8 mouse cellular contexts compared by ENCODE assay signal in the genomic region with DNA sequence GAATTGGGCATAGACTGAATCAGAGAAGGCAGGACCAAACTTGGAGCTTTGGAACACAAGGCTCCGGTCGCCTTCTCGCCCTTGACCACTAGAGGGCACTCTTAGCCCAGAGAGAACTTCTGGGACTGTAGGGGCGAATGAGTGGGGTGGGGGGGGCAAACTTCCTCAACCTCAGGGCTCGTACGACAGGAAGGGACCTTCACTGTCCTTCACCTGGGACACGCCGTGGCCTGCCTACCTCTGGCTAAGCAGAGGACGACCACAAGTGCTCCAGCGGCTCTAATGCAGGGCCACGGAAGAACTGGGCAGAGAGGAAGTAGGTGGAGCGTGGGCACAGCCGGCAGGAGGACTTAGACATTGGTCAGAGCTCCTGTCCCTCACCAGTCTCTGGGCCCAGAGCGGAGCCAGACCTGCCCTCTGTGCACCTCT. TPM values are rescaled to one million over a fixed set of nuclear protein-coding genes. Genes with fewer than 3 reads are reported as not detected.
DNase-seq lines count a peak whose midpoint lies in the region; ATAC-seq lines count a peak whose summit lies in the region.

No protein-coding gene starts in this region.

- peaks cover 15% of the 10 kb centered on the region for H3K4me1 ChIP-seq in hindbrain, embryonic 13.5 days (replicated peaks)

- peaks cover 12% of the 10 kb centered on the region for H3K36me3 ChIP-seq in hindbrain, embryonic 13.5 days

- H3K9ac ChIP-seq in hindbrain, embryonic 13.5 days, result peak overlapping the region; percentile 63; the same call in 1 of the 2 replicates

- ATAC-seq in hindbrain, embryonic 13.5 days (ENCODE audit: low FRiP score), result peak; percentile 78

- peak overlapping the region; percentile 45 for H3K4me3 ChIP-seq in hindbrain, embryonic 13.5 days

- WGBS in hindbrain, embryonic 13.5 days, result 2% methylated on average over 14 of the region's 14 CpGs

- peak overlapping the region; percentile 51 for H3K4me2 ChIP-seq in hindbrain, embryonic 13.5 days

- no peaks in the 10 kb centered on the region for H3K9me3 ChIP-seq in hindbrain, embryonic 13.5 days

- no peaks in the 10 kb centered on the region for H3K27me3 ChIP-seq in hindbrain, embryonic 13.5 days

- no peak overlapping the region for H3K27ac ChIP-seq in hindbrain, embryonic 13.5 days

- DNase-seq in NIH3T3 (ENCODE audit: low read depth), result peak; percentile 95
- peak; percentile 90 to 95 for DNase-seq in cerebellum, postnatal 10 days
- peak; percentile 48 to 78 for DNase-seq in frontal cortex, postnatal 14 days (ENCODE audit: low spot score in 2 of 2)
- DNase-seq in left cerebral cortex, adult 11 months (ENCODE audit: low spot score), result peak; percentile 61
- DNase-seq in lung, postnatal 4 days, result peak; percentile 88 to 89
- DNase-seq in retina, postnatal 1 day, result peak; percentile 90
- peak; percentile 76 to 80 for DNase-seq in urinary bladder, adult 18-20 months (ENCODE audit: low spot score in 2 of 2)

RNA-seq across cellular contexts. Expression of a gene that starts 5.5 kb away (rescaled TPM):
- polyA plus RNA-seq in hindbrain, embryonic 13.5 days (2015; fragmentation: Nextera tagmentation; extraction: Ambion mirVana), result 105 and 109 TPM in 2 replicates

RNA-seq across cellular contexts. Expression of a gene that starts 13.2 kb away (rescaled TPM):
- polyA plus RNA-seq in hindbrain, embryonic 13.5 days (2015; fragmentation: Nextera tagmentation; extraction: Ambion mirVana), result 36.7 and 39.9 TPM in 2 replicates
